Mouse (Mus musculus) liver, embryonic 12.5 days (tissue): ENCODE results near the gene Grk6. TPM values are rescaled to one million over a fixed set of nuclear protein-coding genes. Genes with fewer than 3 reads are reported as not detected.
"Not testable (repeated sequence)": the region's sequence is repeated elsewhere in the genome, so short reads cannot be mapped to it uniquely, and the experiment has no call there.

ENCODE experiments used
- ATAC-seq: fragments of 200-750 bp; cut with Nextera tagmentation; 2 replicates; pipeline ENCODE4 v1.8.0; 2017; ENCODE audit warnings: moderate number of reproducible peaks, mild to moderate bottlenecking, moderate library complexity
- H3K27ac ChIP-seq: fragments of 300-500 bp; sonication (generic); 2 replicates; pipeline ENCODE4 v1.5.1; 2016; ENCODE audit warnings: mild to moderate bottlenecking
- H3K27me3 ChIP-seq: fragments of 300-500 bp; sonication (generic); replicated peaks from 2 replicates; pipeline ENCODE4 v1.6.1; 2016; ENCODE audit warnings: mild to moderate bottlenecking, moderate library complexity
- H3K36me3 ChIP-seq: fragments of 300-500 bp; sonication (generic); 2 replicates; pipeline ENCODE4 v1.6.1; 2016; ENCODE audit warnings: mild to moderate bottlenecking, moderate library complexity
- H3K4me1 ChIP-seq: fragments of 300-500 bp; sonication (generic); 2 replicates; pipeline ENCODE4 v1.6.1; 2016
- H3K4me2 ChIP-seq: fragments of 300-500 bp; sonication (generic); 2 replicates; pipeline ENCODE4 v1.6.1; 2016; ENCODE audit warnings: mild to moderate bottlenecking, moderate library complexity
- H3K4me3 ChIP-seq: fragments of 300-500 bp; sonication (generic); 2 replicates; pipeline ENCODE4 v1.5.1; 2016; ENCODE audit warnings: mild to moderate bottlenecking, moderate library complexity
- H3K9ac ChIP-seq: fragments of 300-500 bp; sonication (generic); 2 replicates; pipeline ENCODE4 v1.6.1; 2016; ENCODE audit warnings: mild to moderate bottlenecking, moderate library complexity
- H3K9me3 ChIP-seq: fragments of 300-500 bp; sonication (generic); replicated peaks from 2 replicates; pipeline ENCODE4 v1.6.1; 2016; ENCODE audit warnings: mild to moderate bottlenecking, moderate library complexity
- WGBS: fragments of 180-500 bp; shearing (Covaris S2); methylation state at CpG from one replicate; pipeline ENCODE4 v1.1.7; 2016; ENCODE audit not compliant: insufficient replicate concordance; 5-methylcytosine and 5-hydroxymethylcytosine counted together
- polyA plus RNA-seq: library from polyadenylated mRNA; unstranded; fragments of >200 nt; fragmentation: Nextera tagmentation; extraction: Ambion mirVana; gene quantifications from 2 replicates; pipeline ENCODE4 v1.2.1, GENCODE M21; 2016

Grk6 gene
- polyA plus RNA-seq, 1 experiment from 2014 or later, result 44.6 TPM

DNA sequence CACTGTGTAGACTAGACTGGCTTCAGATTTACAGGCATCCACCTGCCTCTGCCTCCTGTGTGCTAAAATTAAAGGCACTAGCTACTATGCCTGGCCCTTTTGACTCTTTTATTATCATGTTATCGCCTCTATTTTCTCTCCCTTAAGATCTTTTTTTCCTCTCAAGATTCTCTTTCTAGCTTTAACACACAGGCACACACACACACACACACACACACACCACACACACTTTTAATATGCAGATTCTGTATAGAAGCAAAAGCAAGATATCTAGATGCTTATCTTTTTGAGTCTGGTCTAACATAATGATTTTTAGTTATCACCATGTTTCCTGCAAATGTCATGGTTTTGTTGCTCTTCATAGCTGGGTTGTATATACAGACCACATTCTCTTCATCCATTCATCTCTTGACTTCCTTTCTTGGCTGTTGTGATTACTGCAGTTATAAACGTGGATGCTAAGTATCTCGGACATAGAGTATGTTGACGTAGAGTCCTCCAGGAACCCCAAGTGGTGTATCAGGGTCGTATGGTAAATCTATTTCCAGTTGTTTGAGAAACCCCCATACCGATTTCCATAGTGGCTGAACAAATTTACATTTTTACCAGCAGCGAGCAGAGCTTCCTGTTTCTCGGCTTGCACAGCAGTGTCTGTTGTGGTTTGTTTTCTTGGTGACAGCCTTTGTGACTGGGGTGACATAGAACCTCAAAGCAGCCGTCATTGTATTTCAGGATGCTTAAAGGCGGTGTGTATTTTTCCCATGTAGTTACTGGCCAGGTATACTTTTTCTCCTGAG lies 12.8 kb upstream of the Grk6 start:
- H3K27ac ChIP-seq, result no peak overlapping the region

GRCm38 (mm10) chr13:55437111-55437629 lies 7.7 kb upstream of the Grk6 start:
- WGBS, result 54% methylated on average over 15 of the region's 15 CpGs
- H3K27ac ChIP-seq, H3K9ac ChIP-seq, H3K4me1 ChIP-seq, H3K4me3 ChIP-seq, H3K36me3 ChIP-seq, H3K4me2 ChIP-seq, ATAC-seq, H3K27me3 ChIP-seq, H3K9me3 ChIP-seq: not testable (repeated sequence)

More for the DNA sequence above, 12.8 kb upstream of the Grk6 start:
- Histone ChIP-seq H3K9me3 (no peaks in the 10 kb centered on the region), H3K4me3 (no peak overlapping the region), H3K27me3 (peaks cover 6% of the 10 kb centered on the region; the same call in 1 of the 2 replicates), H3K36me3 (no peaks in the 10 kb centered on the region), H3K4me2 (no peak overlapping the region), H3K4me1 (0 out of 2 replicates have a peak, but pooled peaks cover 5% of the 10 kb centered on the region), H3K9ac (no peak overlapping the region)
- WGBS, result 30% methylated on average over 10 of the region's 10 CpGs
- no peak for ATAC-seq

GRCm38 (mm10) chr13:55443799-55444285 lies 1.0 kb upstream of the Grk6 start:
- H3K36me3 ChIP-seq, result peaks cover 14% of the 10 kb centered on the region
- peak overlapping the region; percentile 97 for H3K4me3 ChIP-seq
- peak overlapping the region; percentile 96 for H3K4me2 ChIP-seq
- peak overlapping the region; percentile 97 for H3K9ac ChIP-seq
- H3K4me1 ChIP-seq, result peaks cover 43% of the 10 kb centered on the region
- H3K27me3 ChIP-seq, result no peaks in the 10 kb centered on the region
- H3K9me3 ChIP-seq, result no peaks in the 10 kb centered on the region
- 34% methylated on average over 9 of the region's 9 CpGs for WGBS
- no peak for ATAC-seq
- H3K27ac ChIP-seq, result peak overlapping the region; percentile 98; the same call in 1 of the 2 replicates

DNA sequence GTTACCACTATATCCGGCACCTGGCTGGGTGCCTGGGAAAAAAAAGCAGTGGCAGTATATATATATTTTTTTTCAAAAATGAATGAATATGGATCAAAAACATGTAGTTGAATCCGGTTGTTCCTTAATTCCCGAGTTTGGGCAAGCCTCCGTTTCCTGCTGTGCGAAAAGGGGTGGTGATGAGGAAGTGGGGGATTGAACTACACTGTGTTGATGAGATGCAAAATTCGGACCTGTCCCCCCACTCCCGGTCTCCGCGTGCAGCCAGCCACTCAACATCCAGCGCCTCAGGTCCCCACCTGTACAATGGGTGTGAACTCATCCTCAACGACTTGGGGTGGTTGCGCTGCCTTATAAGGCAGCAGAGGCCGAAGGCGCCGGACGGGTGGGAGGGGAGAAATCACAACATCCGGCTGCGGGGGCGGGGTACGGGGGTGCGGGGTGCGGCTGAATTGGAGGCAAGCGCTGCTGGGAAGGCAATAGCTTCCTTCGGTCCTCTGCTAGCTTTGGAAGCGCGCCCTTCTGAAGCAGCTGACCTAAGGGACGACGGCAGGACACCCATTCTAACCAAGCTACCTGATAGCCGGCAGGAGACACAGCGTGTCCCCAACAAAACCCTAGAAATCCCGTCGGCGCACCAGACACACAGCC lies 461 bp upstream of the Grk6 start:
- 1% methylated on average over 33 of the region's 33 CpGs for WGBS
- peak overlapping the region; percentile 97 for H3K4me3 ChIP-seq
- H3K27ac ChIP-seq, result peak overlapping the region; percentile 98
- H3K4me2 ChIP-seq, result peak overlapping the region; percentile 96
- H3K27me3 ChIP-seq, result no peaks in the 10 kb centered on the region
- peaks cover 49% of the 10 kb centered on the region for H3K4me1 ChIP-seq
- H3K9ac ChIP-seq, result peak overlapping the region; percentile 97
- ATAC-seq, result peak; percentile 50
- peaks cover 19% of the 10 kb centered on the region for H3K36me3 ChIP-seq
- H3K9me3 ChIP-seq, result no peaks in the 10 kb centered on the region

DNA sequence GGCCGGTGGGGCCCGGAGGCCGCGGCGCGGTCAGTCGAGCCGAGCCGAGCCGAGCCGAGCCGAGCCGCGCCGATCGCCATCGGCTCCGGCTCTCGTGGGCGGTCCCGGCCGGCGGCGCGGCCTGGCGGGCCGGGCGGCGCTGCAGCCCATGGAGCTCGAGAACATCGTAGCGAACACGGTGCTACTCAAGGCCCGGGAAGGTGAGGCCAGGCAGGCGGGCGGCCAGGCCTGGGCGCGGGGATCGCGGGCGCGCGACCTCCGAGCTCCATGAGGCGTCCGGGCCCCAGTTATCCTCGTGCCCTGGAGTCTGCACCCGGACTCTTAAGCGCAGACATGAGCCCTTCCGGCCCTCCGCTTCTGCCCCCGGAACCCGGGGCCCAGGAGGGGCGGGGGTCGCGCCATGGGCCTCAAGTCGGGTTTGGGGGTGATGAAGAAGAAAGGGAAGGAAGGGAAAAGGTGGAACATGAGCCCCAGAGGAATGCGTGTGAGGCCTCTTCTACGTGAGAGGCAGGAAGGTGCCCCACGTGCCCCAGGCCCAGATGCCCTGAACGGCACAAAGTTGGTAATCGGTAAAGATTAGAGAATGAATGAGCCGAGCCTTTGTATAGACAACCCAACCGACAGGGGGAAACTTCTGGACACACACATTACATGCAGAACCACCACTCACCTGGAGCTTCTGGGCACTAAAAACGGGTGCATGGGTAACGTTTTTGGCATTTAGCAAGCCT lies 654 bp downstream of the Grk6 start:
- Histone ChIP-seq H3K9ac (peak overlapping the region; percentile 97), H3K4me1 (peaks cover 56% of the 10 kb centered on the region), H3K4me2 (peak overlapping the region; percentile 96), H3K36me3 (peaks cover 31% of the 10 kb centered on the region), H3K9me3 (no peaks in the 10 kb centered on the region), H3K27me3 (no peaks in the 10 kb centered on the region), H3K4me3 (peak overlapping the region; percentile 97), H3K27ac (peak overlapping the region; percentile 98)
- under 1% methylated on average over 57 of the region's 66 CpGs for WGBS
- no peak for ATAC-seq

DNA sequence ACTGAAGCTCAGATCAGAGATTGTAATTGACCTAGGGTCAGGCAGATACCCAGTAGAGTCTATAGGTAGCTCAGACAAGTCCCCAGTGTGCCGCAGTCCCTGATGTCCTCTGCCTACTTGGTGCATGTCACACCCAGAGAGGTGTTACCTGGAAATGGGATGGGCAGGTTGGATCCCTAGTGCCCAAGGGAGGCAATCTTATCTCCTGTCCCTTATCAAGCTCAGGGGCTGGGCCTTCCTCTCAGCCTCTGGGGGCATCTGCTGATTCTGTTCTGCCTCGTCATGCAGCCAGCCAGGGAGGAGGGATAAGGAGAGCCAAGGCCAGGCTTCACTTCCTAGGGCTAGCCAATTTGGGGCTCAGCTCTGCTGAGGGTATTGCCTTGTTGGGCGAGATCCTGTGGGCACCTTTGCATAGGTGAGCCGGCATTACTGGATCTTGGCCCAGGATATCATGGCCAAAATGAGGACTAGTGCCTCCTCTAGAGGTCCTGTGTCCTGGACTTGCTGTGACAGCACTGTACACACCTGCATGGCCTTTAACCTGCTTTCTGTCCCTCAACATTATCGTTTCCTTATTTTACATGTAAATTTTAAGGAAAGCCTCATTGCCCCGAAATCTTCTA lies 1.7 kb downstream of the Grk6 start:
- WGBS, result 47% methylated on average over 6 of the region's 6 CpGs
- Histone ChIP-seq H3K27ac (peak overlapping the region; percentile 98), H3K36me3 (peaks cover 41% of the 10 kb centered on the region), H3K4me1 (peaks cover 56% of the 10 kb centered on the region), H3K9me3 (no peaks in the 10 kb centered on the region), H3K27me3 (no peaks in the 10 kb centered on the region), H3K9ac (peak overlapping the region; percentile 97), H3K4me2 (peak overlapping the region; percentile 96), H3K4me3 (peak overlapping the region; percentile 97)
- peak; percentile 69 for ATAC-seq

- WGBS, result 25% methylated on average over 3 of the region's 3 CpGs
- H3K4me3 ChIP-seq, result peak overlapping the region; percentile 97
- H3K27me3 ChIP-seq, result no peaks in the 10 kb centered on the region
- peak overlapping the region; percentile 96 for H3K4me2 ChIP-seq
- H3K4me1 ChIP-seq, result peaks cover 56% of the 10 kb centered on the region
- no peak for ATAC-seq
- peak overlapping the region; percentile 98 for H3K27ac ChIP-seq
- H3K9ac ChIP-seq, result peak overlapping the region; percentile 97
- H3K9me3 ChIP-seq, result no peaks in the 10 kb centered on the region
- peaks cover 51% of the 10 kb centered on the region for H3K36me3 ChIP-seq
Measured at GRCm38 (mm10) chr13:55447543-55447943, 2.7 kb downstream of the Grk6 start.

DNA sequence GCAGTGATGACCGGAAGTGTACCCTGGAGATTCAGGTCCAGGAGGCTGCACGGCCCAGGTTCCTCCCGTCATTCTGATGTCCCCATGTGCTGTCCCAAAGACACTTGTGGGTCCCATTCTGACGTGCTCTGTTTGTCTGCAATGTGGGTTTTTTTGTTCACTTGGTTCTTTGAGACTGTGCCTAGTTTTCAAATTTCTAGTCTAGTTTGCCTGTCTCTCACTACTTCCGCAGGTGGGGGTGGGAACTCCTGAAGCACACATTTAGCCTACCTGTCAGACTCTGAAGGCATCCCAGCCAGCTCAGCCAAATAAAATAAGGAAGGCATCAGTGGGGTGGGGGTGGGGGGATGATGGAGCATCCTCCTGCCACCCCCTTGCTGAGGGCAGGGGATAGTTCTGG lies 3.3 kb downstream of the Grk6 start:
- H3K4me1 ChIP-seq, result peaks cover 56% of the 10 kb centered on the region
- 90% methylated on average over 5 of the region's 5 CpGs for WGBS
- H3K9ac ChIP-seq, result no peak overlapping the region
- no peak overlapping the region for H3K4me3 ChIP-seq
- H3K27me3 ChIP-seq, result no peaks in the 10 kb centered on the region
- peak overlapping the region; percentile 96; the same call in 1 of the 2 replicates for H3K4me2 ChIP-seq
- H3K36me3 ChIP-seq, result peaks cover 57% of the 10 kb centered on the region
- ATAC-seq, result no peak
- peak overlapping the region; percentile 98; the same call in 1 of the 2 replicates for H3K27ac ChIP-seq
- no peaks in the 10 kb centered on the region for H3K9me3 ChIP-seq

DNA sequence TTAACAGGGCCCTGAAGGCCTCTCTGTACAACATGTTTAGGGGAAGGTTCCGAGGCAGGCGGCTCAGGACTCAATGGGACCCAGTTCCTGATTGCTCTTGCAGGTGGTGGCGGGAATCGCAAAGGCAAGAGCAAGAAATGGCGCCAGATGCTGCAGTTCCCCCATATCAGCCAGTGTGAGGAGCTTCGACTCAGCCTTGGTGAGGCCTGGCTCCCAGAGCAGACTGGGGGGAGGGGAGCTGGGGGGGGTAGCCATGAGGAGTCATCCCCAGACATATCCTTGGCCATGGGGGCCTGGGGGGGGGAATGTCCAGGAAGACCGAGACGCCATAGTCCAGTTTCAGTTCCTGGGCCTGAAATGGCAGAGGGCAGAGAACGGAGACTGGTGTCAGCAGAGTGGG lies 4.3 kb downstream of the Grk6 start:
- H3K9ac ChIP-seq, result 0 out of 2 replicates have a peak overlapping the region, but pooled peaks have one; percentile 14
- WGBS, result 86% methylated on average over 9 of the region's 9 CpGs
- peaks cover 49% of the 10 kb centered on the region for H3K4me1 ChIP-seq
- no peak for ATAC-seq
- H3K27me3 ChIP-seq, result no peaks in the 10 kb centered on the region
- H3K36me3 ChIP-seq, result peaks cover 67% of the 10 kb centered on the region
- no peak overlapping the region for H3K4me2 ChIP-seq
- H3K4me3 ChIP-seq, result no peak overlapping the region
- H3K9me3 ChIP-seq, result no peaks in the 10 kb centered on the region
- no peak overlapping the region for H3K27ac ChIP-seq

GRCm38 (mm10) chr13:55449679-55450441 lies 5.0 kb downstream of the Grk6 start:
- Histone ChIP-seq H3K4me3 (no peak overlapping the region), H3K9me3 (no peaks in the 10 kb centered on the region), H3K4me1 (peaks cover 46% of the 10 kb centered on the region), H3K27me3 (no peaks in the 10 kb centered on the region), H3K36me3 (peaks cover 74% of the 10 kb centered on the region), H3K4me2 (no peak overlapping the region), H3K27ac (peak overlapping the region; percentile 25; the same call in 1 of the 2 replicates), H3K9ac (peak overlapping the region; percentile 0; the same call in 1 of the 2 replicates)
- no peak for ATAC-seq
- 70% methylated on average over 17 of the region's 17 CpGs for WGBS
